Mouse (Mus musculus) gastrocnemius, postnatal 10 days (tissue): ENCODE measurements around the gene Pgm2. TPM values are rescaled to one million over a fixed set of nuclear protein-coding genes. Genes with fewer than 3 reads are reported as not detected.
A peak's percentile ranks its signal among the peaks of the same experiment; 100 is the strongest.

Experiments
- DNase-seq: peaks from one replicate; pipeline ENCODE4 v3.0.0; 2021; ENCODE audit warnings: mixed read lengths
- long read RNA-seq, 2 experiments: library from polyadenylated mRNA; stranded (forward); transcript quantifications; one replicate each; pipeline ENCODE4 v2.0.0; 2021
- total RNA-seq, 2 experiments: library from RNA; stranded (reverse); gene quantifications; 2 replicates each; pipeline ENCODE4 v1.2.3; 2021

Gene Pgm2
- 1 to 10 TPM; 7.0 to 8.5 TPM for total RNA-seq
- long read RNA-seq, experiment 1, transcript Pgm2-201 (14 exons, 2,369 nt), result major isoform, 14 of 16 reads
- long read RNA-seq, experiment 1, partial matches to known transcripts, result 0 of 16 reads
- long read RNA-seq, experiment 1, other reads (novel, unspliced or antisense), result 2 of 16 reads
- long read RNA-seq, experiment 2, transcript Pgm2-201 (14 exons, 2,369 nt), result major isoform, 7 of 10 reads
- long read RNA-seq, experiment 2, partial matches to known transcripts, result 0 of 10 reads
- long read RNA-seq, experiment 2, other reads (novel, unspliced or antisense), result 3 of 10 reads

- peak; percentile 81 for DNase-seq
These were observed at the start of gene Pgm2 for GRCm38 (mm10) chr5:64092748-64093292. TSS of gene Pgm2 (plus strand) at chr5:64092950.

- DNase-seq, result no peak
These were observed 48.9 kb upstream of the Pgm2 start for GRCm38 (mm10) chr5:64043694-64044453.

- no peak for DNase-seq
These were observed 48.0 kb upstream of the Pgm2 start for GRCm38 (mm10) chr5:64044790-64045189.

- peak; percentile 53 for DNase-seq
These were observed 47.2 kb upstream of the Pgm2 start for GRCm38 (mm10) chr5:64045502-64045901.

- DNase-seq, result no peak
These were observed 45.8 kb upstream of the Pgm2 start for GRCm38 (mm10) chr5:64046995-64047394.

GRCm38 (mm10) chr5:64047921-64048320 is 44.8 kb upstream of the Pgm2 start:
- DNase-seq, result no peak

- no peak for DNase-seq
These were observed 44.1 kb upstream of the Pgm2 start for GRCm38 (mm10) chr5:64048605-64049004.

GRCm38 (mm10) chr5:64049256-64049655 is 43.5 kb upstream of the Pgm2 start:
- no peak for DNase-seq

GRCm38 (mm10) chr5:64053010-64053409 is 39.7 kb upstream of the Pgm2 start:
- no peak for DNase-seq

GRCm38 (mm10) chr5:64056210-64056609 is 36.5 kb upstream of the Pgm2 start:
- no peak for DNase-seq

GRCm38 (mm10) chr5:64060881-64061280 is 31.9 kb upstream of the Pgm2 start:
- no peak for DNase-seq

- no peak for DNase-seq
These were observed 31.1 kb upstream of the Pgm2 start for GRCm38 (mm10) chr5:64061643-64062042.

- no peak for DNase-seq
These were observed 29.7 kb upstream of the Pgm2 start for GRCm38 (mm10) chr5:64062882-64063621.

- no peak for DNase-seq
These were observed 29.0 kb upstream of the Pgm2 start for GRCm38 (mm10) chr5:64063622-64064355.

GRCm38 (mm10) chr5:64064401-64064800 is 28.3 kb upstream of the Pgm2 start:
- no peak for DNase-seq

- no peak for DNase-seq
These were observed 27.2 kb upstream of the Pgm2 start for GRCm38 (mm10) chr5:64065497-64066046.

- no peak for DNase-seq
These were observed 26.6 kb upstream of the Pgm2 start for GRCm38 (mm10) chr5:64066159-64066558.

GRCm38 (mm10) chr5:64067576-64067975 is 25.2 kb upstream of the Pgm2 start:
- DNase-seq, result no peak

GRCm38 (mm10) chr5:64070081-64070673 is 22.6 kb upstream of the Pgm2 start:
- peak; percentile 32 for DNase-seq

- no peak for DNase-seq
These were observed 21.8 kb upstream of the Pgm2 start for GRCm38 (mm10) chr5:64070742-64071476.

- no peak for DNase-seq
These were observed 18.3 kb upstream of the Pgm2 start for GRCm38 (mm10) chr5:64074455-64074854.
